Mouse (Mus musculus): ENCODE measurements around the gene Slain1. TPM values are rescaled to one million over a fixed set of nuclear protein-coding genes. Genes with fewer than 3 reads are reported as not detected.

Gene Slain1
- polyA plus RNA-seq, 1 experiment from 2014 or later = 28.4 TPM

DNA sequence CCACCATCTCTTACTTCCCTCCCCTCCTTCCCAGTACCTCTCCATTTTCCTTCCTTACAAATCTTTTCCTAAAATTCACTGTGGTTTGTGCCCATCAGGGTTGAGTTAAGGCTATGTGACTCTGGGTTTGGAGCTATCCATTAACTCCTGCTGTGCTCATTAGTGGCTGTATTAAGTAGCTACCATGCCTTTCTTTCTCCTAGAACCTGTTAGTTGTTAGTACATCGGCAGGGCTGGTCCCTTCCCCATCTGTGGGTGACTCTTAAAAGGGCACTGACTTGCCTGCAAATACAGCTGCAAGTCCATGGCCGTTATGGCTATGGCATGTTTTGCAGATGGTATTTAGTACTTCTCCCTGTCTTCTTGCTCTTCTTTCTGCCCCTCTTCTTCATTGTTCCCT, 58.6 kb downstream of the Slain1 start:
- no peaks in the 10 kb centered on the region for H3K27me3 ChIP-seq (ENCODE audit: control insufficient read depth, insufficient read depth, low read length)
- H3K27ac ChIP-seq = no peak overlapping the region
- no peak overlapping the region for H3K4me3 ChIP-seq (replicated peaks; ENCODE audit: low read length)
- no peak overlapping the region for H3K9ac ChIP-seq
- 74% methylated on average over 2 of the region's 2 CpGs for WGBS
- H3K4me2 ChIP-seq (replicated peaks) = no peak overlapping the region
- H3K4me1 ChIP-seq (replicated peaks; ENCODE audit: control insufficient read depth, insufficient read depth, low read length) = no peaks in the 10 kb centered on the region
- ATAC-seq (ENCODE audit: low FRiP score) (no peak), DNase-seq (ENCODE audit: low spot score) (no peak)
- H3K36me3 ChIP-seq (replicated peaks; ENCODE audit: control insufficient read depth, insufficient read depth) = peaks cover 31% of the 10 kb centered on the region
- no peaks in the 10 kb centered on the region for H3K9me3 ChIP-seq (ENCODE audit: control insufficient read depth, low read length)

DNA sequence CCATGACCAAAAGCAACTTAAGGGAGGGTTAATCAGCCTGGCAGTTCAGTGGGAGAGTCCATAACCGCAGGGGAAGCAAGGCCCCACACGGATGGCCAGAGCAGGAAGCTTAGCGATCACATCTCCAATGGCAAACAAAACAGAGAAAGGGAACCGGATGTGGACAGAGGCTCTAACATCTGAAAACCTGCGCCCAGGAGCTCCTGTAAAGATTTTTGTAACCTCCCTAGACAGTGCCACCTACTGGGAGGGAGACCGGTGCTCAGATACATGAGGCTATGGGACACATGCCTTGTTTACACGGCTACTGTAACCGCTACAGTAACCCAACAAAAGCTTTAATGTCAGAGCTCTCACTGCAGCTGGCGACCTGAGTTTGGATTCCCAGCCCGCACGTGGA, 59.2 kb downstream of the Slain1 start:
- H3K27ac ChIP-seq = no peak overlapping the region
- no peak for ATAC-seq (ENCODE audit: low FRiP score)
- WGBS = 91% methylated on average over 11 of the region's 11 CpGs
- H3K4me3 ChIP-seq (replicated peaks; ENCODE audit: low read length) = no peak overlapping the region
- no peak overlapping the region for H3K9ac ChIP-seq
- H3K36me3 ChIP-seq (replicated peaks; ENCODE audit: control insufficient read depth, insufficient read depth) = peaks cover 26% of the 10 kb centered on the region
- no peaks in the 10 kb centered on the region for H3K27me3 ChIP-seq (ENCODE audit: control insufficient read depth, insufficient read depth, low read length)
- no peaks in the 10 kb centered on the region for H3K9me3 ChIP-seq (ENCODE audit: control insufficient read depth, low read length)
- no peaks in the 10 kb centered on the region for H3K4me1 ChIP-seq (replicated peaks; ENCODE audit: control insufficient read depth, insufficient read depth, low read length)
- no peak for DNase-seq (ENCODE audit: low spot score)
- no peak overlapping the region for H3K4me2 ChIP-seq (replicated peaks)

- Histone ChIP-seq H3K9me3 (ENCODE audit: control insufficient read depth, low read length) (no peaks in the 10 kb centered on the region), H3K27me3 (ENCODE audit: control insufficient read depth, insufficient read depth, low read length) (no peaks in the 10 kb centered on the region), H3K9ac (no peak overlapping the region), H3K4me1 (replicated peaks; ENCODE audit: control insufficient read depth, insufficient read depth, low read length) (no peaks in the 10 kb centered on the region), H3K4me2 (replicated peaks) (no peak overlapping the region), H3K27ac (no peak overlapping the region), H3K36me3 (replicated peaks; ENCODE audit: control insufficient read depth, insufficient read depth) (0 out of 2 replicates have a peak, but pooled peaks cover 4% of the 10 kb centered on the region), H3K4me3 (replicated peaks; ENCODE audit: low read length) (no peak overlapping the region)
- 93% methylated on average over 5 of the region's 5 CpGs for WGBS
- ATAC-seq (ENCODE audit: low FRiP score) (no peak), DNase-seq (ENCODE audit: low spot score) (no peak)
Observed at GRCm38 (mm10) chr14:103712986-103713385, 63.0 kb downstream of the Slain1 start.

- WGBS = 47% methylated on average over 5 of the region's 5 CpGs
- DNase-seq (ENCODE audit: low spot score) (peak; percentile 35), ATAC-seq (ENCODE audit: low FRiP score) (no peak)
- Histone ChIP-seq H3K4me1 (replicated peaks; ENCODE audit: control insufficient read depth, insufficient read depth, low read length) (0 out of 2 replicates have a peak, but pooled peaks cover 3% of the 10 kb centered on the region), H3K9me3 (ENCODE audit: control insufficient read depth, low read length) (no peaks in the 10 kb centered on the region), H3K27me3 (ENCODE audit: control insufficient read depth, insufficient read depth, low read length) (no peaks in the 10 kb centered on the region), H3K27ac (no peak overlapping the region), H3K36me3 (replicated peaks; ENCODE audit: control insufficient read depth, insufficient read depth) (no peaks in the 10 kb centered on the region), H3K4me2 (replicated peaks) (no peak overlapping the region), H3K4me3 (replicated peaks; ENCODE audit: low read length) (no peak overlapping the region), H3K9ac (no peak overlapping the region)
Observed at GRCm38 (mm10) chr14:103717516-103717915, 67.5 kb downstream of the Slain1 start.

GRCm38 (mm10) chr14:103717979-103718378, 68.0 kb downstream of the Slain1 start:
- no peak overlapping the region for H3K9ac ChIP-seq
- ATAC-seq (ENCODE audit: low FRiP score) = no peak

DNA sequence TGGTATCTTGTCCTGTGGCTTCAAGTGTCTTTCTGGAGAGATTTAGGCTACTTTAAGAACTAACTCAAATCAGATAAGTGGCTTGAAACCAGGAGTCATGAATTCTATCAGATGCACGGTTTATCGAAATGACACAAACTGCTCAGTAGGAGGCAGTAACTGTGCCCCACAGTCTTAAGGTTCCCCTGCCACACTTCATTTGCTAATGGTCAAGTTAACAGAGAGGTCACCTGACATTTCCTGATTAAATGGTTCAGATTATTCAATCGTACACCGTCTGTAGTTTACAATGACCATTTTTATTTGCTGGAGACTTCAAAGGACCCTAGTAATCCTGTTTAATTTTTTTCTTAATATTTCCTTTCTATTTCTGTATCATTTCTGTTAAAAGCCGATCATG, 68.4 kb downstream of the Slain1 start:
- H3K4me1 ChIP-seq (replicated peaks; ENCODE audit: control insufficient read depth, insufficient read depth, low read length) = 0 out of 2 replicates have a peak, but pooled peaks cover 3% of the 10 kb centered on the region
- ATAC-seq (ENCODE audit: low FRiP score) = no peak
- H3K9ac ChIP-seq = no peak overlapping the region
- no peak for DNase-seq (ENCODE audit: low spot score)
- no peaks in the 10 kb centered on the region for H3K36me3 ChIP-seq (replicated peaks; ENCODE audit: control insufficient read depth, insufficient read depth)
- H3K9me3 ChIP-seq (ENCODE audit: control insufficient read depth, low read length) = no peaks in the 10 kb centered on the region
- no peaks in the 10 kb centered on the region for H3K27me3 ChIP-seq (ENCODE audit: control insufficient read depth, insufficient read depth, low read length)
- no peak overlapping the region for H3K4me3 ChIP-seq (replicated peaks; ENCODE audit: low read length)
- 34% methylated on average over 5 of the region's 5 CpGs for WGBS
- H3K4me2 ChIP-seq (replicated peaks) = no peak overlapping the region
- no peak overlapping the region for H3K27ac ChIP-seq

More at GRCm38 (mm10) chr14:103717979-103718378, 68.0 kb downstream of the Slain1 start:
- no peak for DNase-seq (ENCODE audit: low spot score)
- Histone ChIP-seq H3K4me3 (replicated peaks; ENCODE audit: low read length) (no peak overlapping the region), H3K4me1 (replicated peaks; ENCODE audit: control insufficient read depth, insufficient read depth, low read length) (0 out of 2 replicates have a peak, but pooled peaks cover 3% of the 10 kb centered on the region), H3K9me3 (ENCODE audit: control insufficient read depth, low read length) (no peaks in the 10 kb centered on the region), H3K27ac (no peak overlapping the region), H3K36me3 (replicated peaks; ENCODE audit: control insufficient read depth, insufficient read depth) (no peaks in the 10 kb centered on the region), H3K27me3 (ENCODE audit: control insufficient read depth, insufficient read depth, low read length) (no peaks in the 10 kb centered on the region), H3K4me2 (replicated peaks) (no peak overlapping the region)
- WGBS = 79% methylated on average over 5 of the region's 5 CpGs

DNA sequence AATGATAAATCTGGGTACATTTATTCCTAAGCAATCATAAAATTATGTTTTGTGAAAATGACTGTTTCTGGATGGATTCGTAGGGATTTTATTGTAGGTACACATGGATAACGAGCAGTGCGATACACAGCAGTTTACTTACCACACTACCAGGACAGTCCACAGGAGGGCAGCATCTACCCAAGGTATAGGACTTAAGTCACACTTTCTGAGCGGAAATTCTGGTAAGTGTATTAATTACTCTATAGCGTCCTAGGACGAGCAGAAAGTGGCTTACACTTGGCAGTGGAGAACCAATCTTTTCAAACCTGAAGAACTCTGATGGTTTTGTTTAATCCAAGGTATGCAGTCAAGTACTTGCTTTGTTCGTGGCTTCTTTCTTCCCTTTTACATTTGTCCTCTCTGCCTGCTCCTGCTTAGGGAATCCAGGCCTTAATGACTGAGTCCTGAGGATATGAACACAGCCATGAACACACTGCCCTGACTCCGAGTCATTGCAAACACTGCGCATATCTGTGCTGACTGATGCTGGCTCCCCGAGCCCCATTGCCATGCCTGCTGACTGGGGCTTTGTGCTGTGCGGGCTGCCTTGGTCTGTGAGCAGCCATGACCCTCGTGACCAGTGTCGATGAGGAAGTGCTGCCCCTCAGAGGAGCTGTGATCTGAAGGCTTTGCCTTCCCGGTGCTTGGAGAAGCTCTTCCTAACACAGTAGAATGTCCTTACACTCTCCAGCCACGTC, 69.0 kb downstream of the Slain1 start:
- peak overlapping the region; percentile 68 for H3K27ac ChIP-seq
- ATAC-seq (ENCODE audit: low FRiP score) (peak; percentile 88), DNase-seq (ENCODE audit: low spot score) (peak; percentile 97)
- H3K4me3 ChIP-seq (replicated peaks; ENCODE audit: low read length) = 0 out of 2 replicates have a peak overlapping the region, but pooled peaks have one; percentile 1
- H3K36me3 ChIP-seq (replicated peaks; ENCODE audit: control insufficient read depth, insufficient read depth) = no peaks in the 10 kb centered on the region
- H3K4me1 ChIP-seq (replicated peaks; ENCODE audit: control insufficient read depth, insufficient read depth, low read length) = 0 out of 2 replicates have a peak, but pooled peaks cover 3% of the 10 kb centered on the region
- H3K4me2 ChIP-seq (replicated peaks) = peak overlapping the region; percentile 37
- peak overlapping the region; percentile 44; the same call in 1 of the 2 replicates for H3K9ac ChIP-seq
- H3K9me3 ChIP-seq (ENCODE audit: control insufficient read depth, low read length) = no peaks in the 10 kb centered on the region
- 9% methylated on average over 15 of the region's 15 CpGs for WGBS
- H3K27me3 ChIP-seq (ENCODE audit: control insufficient read depth, insufficient read depth, low read length) = no peaks in the 10 kb centered on the region

DNA sequence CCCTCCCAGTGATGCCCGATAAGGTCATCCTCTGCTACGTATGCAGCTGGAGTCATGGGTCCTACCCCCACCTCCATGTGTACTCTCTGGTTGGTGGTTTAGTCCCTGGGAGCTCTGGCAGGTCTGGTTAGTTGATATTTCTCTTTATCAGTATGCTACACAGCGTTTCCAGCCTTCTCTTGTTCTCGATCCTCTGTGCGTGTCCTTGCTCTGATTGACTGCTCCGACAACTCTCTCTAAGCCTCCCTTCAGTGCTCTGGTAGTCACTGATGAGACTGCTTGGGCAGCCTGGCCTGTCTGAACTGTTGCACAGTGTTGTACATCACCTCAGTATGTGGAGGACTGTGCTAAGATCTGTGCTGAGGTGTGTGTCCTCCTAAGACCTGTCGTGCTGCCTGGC, 70.1 kb downstream of the Slain1 start:
- H3K9me3 ChIP-seq (ENCODE audit: control insufficient read depth, low read length) = no peaks in the 10 kb centered on the region
- no peak overlapping the region for H3K4me3 ChIP-seq (replicated peaks; ENCODE audit: low read length)
- H3K27ac ChIP-seq = no peak overlapping the region
- no peak overlapping the region for H3K9ac ChIP-seq
- H3K36me3 ChIP-seq (replicated peaks; ENCODE audit: control insufficient read depth, insufficient read depth) = no peaks in the 10 kb centered on the region
- 0 out of 2 replicates have a peak, but pooled peaks cover 3% of the 10 kb centered on the region for H3K4me1 ChIP-seq (replicated peaks; ENCODE audit: control insufficient read depth, insufficient read depth, low read length)
- H3K27me3 ChIP-seq (ENCODE audit: control insufficient read depth, insufficient read depth, low read length) = no peaks in the 10 kb centered on the region
- no peak overlapping the region for H3K4me2 ChIP-seq (replicated peaks)
- ATAC-seq (ENCODE audit: low FRiP score) (peak; percentile 47), DNase-seq (ENCODE audit: low spot score) (no peak)
- 58% methylated on average over 7 of the region's 7 CpGs for WGBS

DNA sequence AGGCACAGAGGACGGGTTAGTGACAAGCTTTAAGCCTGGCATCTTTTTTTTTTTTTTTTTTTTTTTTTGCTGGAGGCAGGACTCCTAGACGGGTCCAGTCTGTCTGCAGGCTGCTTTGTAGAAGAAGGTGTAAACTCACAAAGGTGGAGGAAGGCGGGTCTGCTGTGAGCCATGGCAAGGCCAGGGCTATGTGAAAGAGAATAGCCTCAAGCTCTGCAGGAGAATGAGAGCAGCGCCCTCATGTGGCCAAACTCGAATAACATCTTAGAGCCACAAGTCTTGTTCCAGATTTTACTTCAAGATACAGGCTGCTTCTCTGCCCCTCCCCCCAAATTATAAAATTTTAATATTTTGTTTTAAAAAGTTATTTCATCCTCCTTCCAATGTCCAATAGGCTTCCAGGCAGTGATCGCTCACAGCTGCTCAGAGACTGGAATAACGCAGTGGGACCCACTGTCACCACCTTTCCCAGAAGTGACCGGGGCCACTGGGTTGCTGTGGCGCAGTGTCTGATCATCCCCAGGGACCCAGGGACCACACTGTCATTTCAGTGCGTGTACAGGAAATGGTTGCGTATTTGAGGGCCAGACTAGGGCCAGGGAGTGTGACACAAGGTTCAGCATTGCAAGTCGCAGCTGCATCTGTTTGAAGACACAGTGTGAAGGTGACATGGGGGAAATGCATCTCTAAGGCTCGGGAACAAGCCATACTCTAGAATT, 70.8 kb downstream of the Slain1 start:
- peak; percentile 12; the same call in 1 of the 2 replicates for ATAC-seq (ENCODE audit: low FRiP score)
- H3K27ac ChIP-seq = no peak overlapping the region
- 0 out of 2 replicates have a peak, but pooled peaks cover 3% of the 10 kb centered on the region for H3K4me1 ChIP-seq (replicated peaks; ENCODE audit: control insufficient read depth, insufficient read depth, low read length)
- H3K4me2 ChIP-seq (replicated peaks) = no peak overlapping the region
- 47% methylated on average over 13 of the region's 13 CpGs for WGBS
- H3K36me3 ChIP-seq (replicated peaks; ENCODE audit: control insufficient read depth, insufficient read depth) = no peaks in the 10 kb centered on the region
- DNase-seq (ENCODE audit: low spot score) = peak; percentile 80
- H3K4me3 ChIP-seq (replicated peaks; ENCODE audit: low read length) = no peak overlapping the region
- no peaks in the 10 kb centered on the region for H3K27me3 ChIP-seq (ENCODE audit: control insufficient read depth, insufficient read depth, low read length)
- no peak overlapping the region for H3K9ac ChIP-seq
- no peaks in the 10 kb centered on the region for H3K9me3 ChIP-seq (ENCODE audit: control insufficient read depth, low read length)

Measured in hindbrain, embryonic 14.5 days (tissue).